Mouse (Mus musculus) testis, adult 10 weeks (tissue): ENCODE results near the gene Dnaja3. TPM values are rescaled to one million over a fixed set of nuclear protein-coding genes. Genes with fewer than 3 reads are reported as not detected.

Experiments used
- polyA plus RNA-seq: library from polyadenylated mRNA; stranded (reverse); fragments of 350-450 nt; fragmentation: Illumina TruSeq; extraction: RNeasy Lipid Tissue Mini Kit (QIAGEN cat#74804); gene quantifications from one replicate; pipeline ENCODE4 v1.2.3, GENCODE M21; 2014; ENCODE audit warnings: low read depth, low replicate concordance

The Dnaja3 gene
- polyA plus RNA-seq = 26.9 TPM

GRCm38 (mm10) chr16:4639831-4640237 is at the start of gene Dnaja3, which contains the start of gene Vasn:
Dnaja3 (plus strand) TSS chr16:4639989.
Vasn (plus strand) TSS chr16:4639941.

GRCm38 (mm10) chr16:4593971-4594813 is 45.6 kb upstream of the Dnaja3 start, which contains the start of gene Glis2:
Glis2 (plus strand) TSS chr16:4594713.

GRCm38 (mm10) chr16:4624481-4625110 is 15.2 kb upstream of the Dnaja3 start, which contains the start of gene Pam16:
Pam16 (minus strand) TSS chr16:4624988.

GRCm38 (mm10) chr16:4679121-4680018 is 39.6 kb downstream of the Dnaja3 start, which contains the start of gene Coro7:
Coro7 (minus strand) TSS chr16:4679777.

GRCm38 (mm10) chr16:4718753-4719518 is 79.1 kb downstream of the Dnaja3 start, which contains the start of gene Nmral1:
Nmral1 (minus strand) TSS chr16:4719356.

GRCm38 (mm10) chr16:4725780-4726527 is 86.2 kb downstream of the Dnaja3 start, which contains the start of gene Hmox2:
Hmox2 (plus strand) TSS chr16:4726361.

Other genes starting within 250 kb of the Dnaja3 start
- gene Adcy9, start 219.5 kb upstream of the Dnaja3 start, polyA plus RNA-seq = 0.90 TPM
- 5.8 TPM for gene Srl, start 98.2 kb upstream of the Dnaja3 start, polyA plus RNA-seq
- 0.49 TPM for gene Tfap4, start 80.1 kb upstream of the Dnaja3 start, polyA plus RNA-seq
- 0.27 TPM for gene Glis2, start 45.3 kb upstream of the Dnaja3 start, polyA plus RNA-seq
- gene Pam16, start 15.0 kb upstream of the Dnaja3 start, polyA plus RNA-seq = 67.4 TPM
- gene Vasn, start within 50 bp of the Dnaja3 start, polyA plus RNA-seq = 1.4 TPM
- gene Coro7, start 39.8 kb downstream of the Dnaja3 start, polyA plus RNA-seq = 0.31 TPM
- gene Nmral1, start 79.4 kb downstream of the Dnaja3 start, polyA plus RNA-seq = 0.28 TPM
- gene Hmox2, start 86.4 kb downstream of the Dnaja3 start, polyA plus RNA-seq = 639 TPM
- 26.2 TPM for gene Cdip1, start 150.3 kb downstream of the Dnaja3 start, polyA plus RNA-seq
- 21.1 TPM for gene 4930562C15Rik, start 195.4 kb downstream of the Dnaja3 start, polyA plus RNA-seq
- gene Ubald1, start 240.3 kb downstream of the Dnaja3 start, polyA plus RNA-seq = 4.2 TPM
- gene Mgrn1, start 246.3 kb downstream of the Dnaja3 start, polyA plus RNA-seq = 2.8 TPM